Mouse (Mus musculus) heart, postnatal 0 days (tissue): ENCODE measurements at regions not wholly inside any gene's neighbourhood (a gene's known extent, or its start where the extent isn't known, plus 50 kb on each side); places are given as distances from the start of the nearest gene placed in this dataset.

Source experiments
- ATAC-seq: fragments of 200-750 bp; cut with Nextera tagmentation; 2 replicates; pipeline ENCODE4 v1.8.0; 2017; ENCODE audit warnings: low read depth, moderate number of reproducible peaks, moderate library complexity; ENCODE audit not compliant: insufficient read depth
- DNase-seq: peaks from one replicate; pipeline ENCODE4 v3.0.0-alpha.2; 2016; ENCODE audit warnings: low spot score
- H3K27ac ChIP-seq: fragments of 300-500 bp; sonication (generic); 2 replicates; pipeline ENCODE4 v1.5.1; 2014; ENCODE audit warnings: low read depth, mild to moderate bottlenecking
- H3K27me3 ChIP-seq: fragments of 300-500 bp; sonication (generic); 2 replicates; pipeline ENCODE4 v1.6.1; 2014; ENCODE audit warnings: low read length, mixed read lengths; ENCODE audit not compliant: control insufficient read depth, insufficient read depth
- H3K36me3 ChIP-seq: fragments of 300-500 bp; sonication (generic); replicated peaks from 2 replicates; pipeline ENCODE4 v1.6.1; 2014; ENCODE audit warnings: low read length, mixed read lengths; ENCODE audit not compliant: control insufficient read depth, insufficient read depth
- H3K4me1 ChIP-seq: fragments of 300-500 bp; sonication (generic); 2 replicates; pipeline ENCODE4 v1.6.1; 2014; ENCODE audit warnings: antibody characterized with exemption; ENCODE audit not compliant: control insufficient read depth, insufficient read depth
- H3K4me2 ChIP-seq: fragments of 300-500 bp; sonication (generic); 2 replicates; pipeline ENCODE4 v1.6.1; 2014; ENCODE audit warnings: low read depth, mild to moderate bottlenecking, low read length, moderate library complexity
- H3K4me3 ChIP-seq: fragments of 300-500 bp; sonication (generic); 2 replicates; pipeline ENCODE4 v1.5.1; 2014; ENCODE audit warnings: low read depth, low read length
- H3K9ac ChIP-seq: fragments of 300-500 bp; sonication (generic); replicated peaks from 2 replicates; pipeline ENCODE4 v1.6.1; 2014; ENCODE audit warnings: low read depth, low read length, mixed read lengths
- H3K9me3 ChIP-seq: fragments of 300-500 bp; sonication (generic); replicated peaks from 2 replicates; pipeline ENCODE4 v1.6.1; 2016; ENCODE audit warnings: low read length; ENCODE audit not compliant: control insufficient read depth
- CTCF ChIP-seq: IDR thresholded peaks from 2 replicates; pipeline ENCODE4 v1.5.1; 2016; ENCODE audit warnings: antibody characterized with exemption, control low read depth, low read depth
- EP300 ChIP-seq: IDR thresholded peaks from 2 replicates; pipeline ENCODE4 v1.6.1; 2016; ENCODE audit warnings: antibody characterized with exemption, low read depth
- WGBS: fragments of 180-500 bp; shearing (Covaris S2); extraction: QIAGEN DNeasy Blood & Tissue Kit; methylation state at CpG from one replicate; pipeline ENCODE4 v1.1.7; 2014; 5-methylcytosine and 5-hydroxymethylcytosine counted together

GRCm38 (mm10) chr2:178622801-178623200, 192.5 kb downstream of the Cdh26 start:
- H3K9me3 ChIP-seq = no peaks in the 10 kb centered on the region
- no peak for TF ChIP-seq EP300
- TF ChIP-seq CTCF = no peak
- H3K27ac ChIP-seq = no peak overlapping the region
- WGBS = 57% methylated on average over 3 of the region's 3 CpGs
- H3K4me3 ChIP-seq = no peak overlapping the region
- no peaks in the 10 kb centered on the region for H3K4me1 ChIP-seq
- H3K27me3 ChIP-seq = 0 out of 2 replicates have a peak, but pooled peaks cover 7% of the 10 kb centered on the region
- no peak overlapping the region for H3K4me2 ChIP-seq
- no peaks in the 10 kb centered on the region for H3K36me3 ChIP-seq
- DNase-seq (no peak), ATAC-seq (peak; percentile 27; the same call in 1 of the 2 replicates)
- H3K9ac ChIP-seq = no peak overlapping the region

DNA sequence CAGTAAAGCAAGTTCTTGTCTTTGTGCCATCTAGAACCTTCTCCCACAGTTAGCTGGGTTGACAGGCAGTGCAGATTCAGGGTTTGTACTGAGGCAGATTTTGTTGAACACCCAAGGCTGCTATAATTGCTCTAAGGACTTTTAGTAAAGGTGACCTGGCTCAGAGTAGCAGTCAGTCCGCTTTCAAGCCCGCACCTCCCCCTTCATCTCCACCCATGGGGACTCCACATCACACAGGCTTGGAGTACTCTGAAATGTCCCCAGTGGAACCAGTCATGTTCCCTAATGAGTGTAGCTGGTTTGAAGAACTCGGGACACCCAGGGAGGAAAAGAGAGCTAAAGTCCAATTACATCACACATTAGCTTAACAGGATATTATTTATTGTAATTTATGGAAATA, 194.1 kb downstream of the Cdh26 start:
- Histone ChIP-seq H3K4me2 (no peak overlapping the region), H3K9me3 (no peaks in the 10 kb centered on the region), H3K27me3 (0 out of 2 replicates have a peak, but pooled peaks cover 9% of the 10 kb centered on the region), H3K36me3 (no peaks in the 10 kb centered on the region), H3K9ac (no peak overlapping the region), H3K4me1 (no peaks in the 10 kb centered on the region), H3K4me3 (no peak overlapping the region), H3K27ac (no peak overlapping the region)
- DNase-seq (no peak), ATAC-seq (no peak)
- TF ChIP-seq CTCF (no peak), EP300 (no peak)
- WGBS = 74% methylated on average over 3 of the region's 3 CpGs

DNA sequence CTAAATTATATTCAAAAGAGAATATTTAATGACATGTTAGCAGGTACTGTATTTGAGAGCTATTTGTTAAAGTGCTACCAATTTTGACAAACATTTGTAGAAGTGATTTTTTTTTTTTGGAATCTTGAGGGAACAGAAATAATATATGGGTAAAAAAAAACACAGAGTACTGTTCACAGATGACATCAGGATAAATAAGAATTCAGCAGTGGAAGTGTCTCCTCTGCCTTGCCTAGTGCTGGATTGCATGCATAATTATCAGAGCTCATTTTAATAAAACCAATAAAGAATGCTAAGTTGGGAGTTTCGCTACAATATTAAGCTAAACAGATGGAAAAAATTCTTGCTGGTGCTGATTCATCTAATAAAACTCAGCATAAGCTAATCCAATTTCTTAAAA, 194.6 kb downstream of the Cdh26 start:
- TF ChIP-seq CTCF = no peak
- TF ChIP-seq EP300 = no peak
- Histone ChIP-seq H3K4me3 (no peak overlapping the region), H3K27me3 (0 out of 2 replicates have a peak, but pooled peaks cover 9% of the 10 kb centered on the region), H3K27ac (no peak overlapping the region), H3K36me3 (no peaks in the 10 kb centered on the region), H3K4me2 (no peak overlapping the region), H3K9ac (no peak overlapping the region), H3K9me3 (no peaks in the 10 kb centered on the region), H3K4me1 (no peaks in the 10 kb centered on the region)
- 75% methylated on average over 1 of the region's 1 CpGs for WGBS
- DNase-seq (no peak), ATAC-seq (no peak)

DNA sequence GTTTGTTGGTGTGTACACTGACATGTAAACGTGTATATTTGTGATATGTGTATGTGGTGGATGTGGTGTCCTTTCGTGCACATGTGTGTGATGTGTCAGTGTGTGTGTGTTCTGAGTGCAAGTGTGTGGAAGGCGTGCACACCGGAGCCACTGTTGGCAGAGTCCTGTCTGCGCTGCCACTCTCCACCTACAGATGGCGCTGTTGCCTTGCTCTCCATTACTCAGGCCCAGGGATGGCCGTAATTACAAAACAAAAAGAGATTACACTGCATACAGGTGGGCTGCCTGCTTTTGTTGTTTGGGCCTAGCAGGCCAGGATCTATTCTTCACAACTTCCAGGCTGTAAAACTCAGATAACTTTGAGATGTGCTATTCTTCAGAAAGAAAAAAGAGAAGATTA, 199.4 kb downstream of the Cdh26 start:
- 27% methylated on average over 7 of the region's 7 CpGs for WGBS
- no peaks in the 10 kb centered on the region for H3K36me3 ChIP-seq
- no peaks in the 10 kb centered on the region for H3K9me3 ChIP-seq
- DNase-seq (no peak), ATAC-seq (no peak)
- 0 out of 2 replicates have a peak, but pooled peaks cover 5% of the 10 kb centered on the region for H3K27me3 ChIP-seq
- TF ChIP-seq EP300 (no peak), CTCF (peak; percentile 76)
- H3K9ac ChIP-seq = no peak overlapping the region
- no peak overlapping the region for H3K4me3 ChIP-seq
- H3K27ac ChIP-seq = no peak overlapping the region
- no peaks in the 10 kb centered on the region for H3K4me1 ChIP-seq
- H3K4me2 ChIP-seq = no peak overlapping the region

- Histone ChIP-seq H3K36me3 (no peaks in the 10 kb centered on the region), H3K9me3 (no peaks in the 10 kb centered on the region), H3K4me1 (no peaks in the 10 kb centered on the region), H3K9ac (no peak overlapping the region), H3K4me2 (no peak overlapping the region), H3K4me3 (no peak overlapping the region), H3K27ac (no peak overlapping the region), H3K27me3 (0 out of 2 replicates have a peak, but pooled peaks cover 5% of the 10 kb centered on the region)
- ATAC-seq (no peak), DNase-seq (no peak)
- 69% methylated on average over 12 of the region's 12 CpGs for WGBS
- TF ChIP-seq CTCF = no peak
- no peak for TF ChIP-seq EP300
Observed at GRCm38 (mm10) chr2:178630511-178630910, 200.2 kb downstream of the Cdh26 start.

DNA sequence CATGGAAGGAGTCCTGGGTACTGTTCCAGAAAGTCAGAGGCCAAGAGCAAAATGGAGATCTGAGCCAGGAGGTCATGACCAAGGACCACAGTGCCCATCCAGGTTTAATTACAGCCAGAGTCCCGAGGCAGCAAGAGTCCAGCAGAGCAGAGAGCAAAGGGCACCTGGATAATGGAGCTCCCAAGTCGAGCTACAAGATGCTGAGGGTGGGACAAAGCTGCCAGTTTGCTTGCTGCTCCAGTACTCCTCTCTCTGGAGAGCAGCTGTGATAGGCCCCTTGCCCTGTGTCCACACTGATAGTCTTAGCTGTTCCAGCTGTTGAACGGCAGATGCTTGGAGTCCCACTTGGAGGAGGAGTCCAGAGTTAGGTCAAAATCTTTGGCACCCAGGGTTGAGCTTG, 201.0 kb downstream of the Cdh26 start:
- Histone ChIP-seq H3K27me3 (0 out of 2 replicates have a peak, but pooled peaks cover 5% of the 10 kb centered on the region), H3K4me3 (no peak overlapping the region), H3K27ac (no peak overlapping the region), H3K4me2 (no peak overlapping the region), H3K4me1 (no peaks in the 10 kb centered on the region), H3K9ac (no peak overlapping the region), H3K36me3 (no peaks in the 10 kb centered on the region), H3K9me3 (no peaks in the 10 kb centered on the region)
- WGBS = 53% methylated on average over 3 of the region's 3 CpGs
- ATAC-seq = no peak
- no peak for DNase-seq
- no peak for TF ChIP-seq EP300
